18 mouse cellular contexts compared by ENCODE assay signal in the genomic region with DNA sequence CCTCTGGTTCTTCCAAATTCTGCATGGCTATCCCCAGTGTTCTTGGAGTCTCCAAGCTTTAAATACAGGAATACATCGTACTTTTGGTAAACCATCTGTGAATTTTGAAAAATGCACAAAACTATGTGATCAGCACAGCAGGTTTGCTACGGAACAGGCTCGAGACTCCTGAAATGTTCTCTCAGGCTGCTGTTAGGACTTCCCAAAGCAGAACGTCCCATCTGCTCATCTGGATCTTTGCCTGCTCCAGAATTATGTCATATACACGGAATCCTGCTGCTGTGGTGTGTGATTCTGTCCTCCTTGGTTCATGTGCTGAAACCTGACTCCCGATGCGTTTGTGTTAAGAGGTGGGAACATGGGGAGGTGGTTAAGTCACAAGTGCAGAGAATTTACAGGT. TPM values are rescaled to one million over a fixed set of nuclear protein-coding genes. Genes with fewer than 3 reads are reported as not detected.
A peak's percentile ranks its signal among the peaks of the same experiment; 100 is the strongest.
DNase-seq lines count a peak whose midpoint lies in the region; ATAC-seq lines count a peak whose summit lies in the region.
"Had no signal": no experiment of that assay in that cellular context is flagged by ENCODE, and none has a peak within 500 bp of the region (broad histone marks: within the 10 kb centered on the region; RNA-seq: fewer than 3 reads in every experiment).

No protein-coding gene starts in this region.

- no peak for ATAC-seq in heart, embryonic 12.5 days (ENCODE audit: insufficient number of reproducible peaks, low FRiP score)
- ATAC-seq in midbrain, embryonic 11.5 days (ENCODE audit: low FRiP score), result no peak
- ATAC-seq in midbrain, embryonic 14.5 days (ENCODE audit: low FRiP score, low TSS enrichment), result no peak
- ATAC-seq: midbrain, embryonic 15.5 days had no signal

- WGBS in heart, embryonic 12.5 days, result 73% methylated on average over 7 of the region's 7 CpGs
- WGBS in midbrain, embryonic 11.5 days, result 90% methylated on average over 7 of the region's 7 CpGs
- WGBS in midbrain, embryonic 14.5 days, result 88% methylated on average over 7 of the region's 7 CpGs

- peaks cover 20% of the 10 kb centered on the region for H3K4me1 ChIP-seq in heart, embryonic 12.5 days (replicated peaks)
- H3K4me1 ChIP-seq in midbrain, embryonic 11.5 days (ENCODE audit: control insufficient read depth, insufficient read depth, low read length), result no peaks in the 10 kb centered on the region
- no peaks in the 10 kb centered on the region for H3K4me1 ChIP-seq in midbrain, embryonic 14.5 days (ENCODE audit: control insufficient read depth, insufficient read depth, low read length)
- H3K4me1 ChIP-seq: forebrain, embryonic 12.5 days; liver, embryonic 13.5 days; midbrain, embryonic 15.5 days had no signal

- peak; percentile 39 to 40 for DNase-seq in heart, adult 18-20 months
- DNase-seq in layer of hippocampus, adult 9-10 months (ENCODE audit: low spot score), result peak; percentile 2
- DNase-seq in layer of hippocampus, adult 18-20 months (ENCODE audit: low spot score in 2 of 2), result no peak
- DNase-seq in midbrain, embryonic 11.5 days (ENCODE audit: low spot score, missing footprints), result peak; percentile 41
- DNase-seq in midbrain, embryonic 14.5 days, result no peak
- peak; percentile 6 for DNase-seq in right cerebral cortex, postnatal 25 days
- no peak for DNase-seq in thymus, postnatal 25 days
- DNase-seq: B cell, adult 2 months; cerebellum, adult 11-12 months; kidney, adult 18-20 months; liver, embryonic 13.5 days had no signal

- no peak overlapping the region for H3K9ac ChIP-seq in heart, embryonic 12.5 days
- no peak overlapping the region for H3K9ac ChIP-seq in midbrain, embryonic 11.5 days (ENCODE audit: low read length)
- H3K9ac ChIP-seq in midbrain, embryonic 14.5 days (replicated peaks; ENCODE audit: low read length), result no peak overlapping the region
- H3K9ac ChIP-seq: forebrain, embryonic 12.5 days; hindbrain, embryonic 14.5 days; liver, embryonic 13.5 days; midbrain, embryonic 15.5 days had no signal

- H3K9me3 ChIP-seq in heart, embryonic 12.5 days (replicated peaks), result no peaks in the 10 kb centered on the region
- no peaks in the 10 kb centered on the region for H3K9me3 ChIP-seq in midbrain, embryonic 11.5 days (ENCODE audit: control insufficient read depth, low read length)
- no peaks in the 10 kb centered on the region for H3K9me3 ChIP-seq in midbrain, embryonic 14.5 days (ENCODE audit: control insufficient read depth, low read length)
- H3K9me3 ChIP-seq: forebrain, embryonic 12.5 days; liver, embryonic 13.5 days; midbrain, embryonic 15.5 days had no signal

- H3K36me3 ChIP-seq in heart, embryonic 12.5 days, result no peaks in the 10 kb centered on the region
- H3K36me3 ChIP-seq in midbrain, embryonic 11.5 days (ENCODE audit: control insufficient read depth, insufficient read depth, low read length), result no peaks in the 10 kb centered on the region
- no peaks in the 10 kb centered on the region for H3K36me3 ChIP-seq in midbrain, embryonic 14.5 days (ENCODE audit: control insufficient read depth, insufficient read depth, low read length)
- H3K36me3 ChIP-seq: forebrain, embryonic 12.5 days; liver, embryonic 13.5 days; midbrain, embryonic 15.5 days had no signal

- no peak overlapping the region for H3K27ac ChIP-seq in heart, embryonic 12.5 days (ENCODE audit: poor library complexity, severe bottlenecking)
- no peak overlapping the region for H3K27ac ChIP-seq in midbrain, embryonic 11.5 days (ENCODE audit: low read depth, low read length)
- no peak overlapping the region for H3K27ac ChIP-seq in midbrain, embryonic 14.5 days (replicated peaks; ENCODE audit: low read depth, low read length)
- H3K27ac ChIP-seq: forebrain, embryonic 12.5 days; hindbrain, embryonic 14.5 days; liver, embryonic 13.5 days; midbrain, embryonic 15.5 days had no signal

- H3K27me3 ChIP-seq in heart, embryonic 12.5 days (replicated peaks), result no peaks in the 10 kb centered on the region
- H3K27me3 ChIP-seq in midbrain, embryonic 11.5 days (ENCODE audit: control insufficient read depth, insufficient read depth, low read length), result no peaks in the 10 kb centered on the region
- H3K27me3 ChIP-seq in midbrain, embryonic 14.5 days (ENCODE audit: control insufficient read depth, insufficient read depth, low read length), result no peaks in the 10 kb centered on the region
- H3K27me3 ChIP-seq: forebrain, embryonic 12.5 days; liver, embryonic 13.5 days; midbrain, embryonic 15.5 days had no signal

- no peak overlapping the region for H3K4me2 ChIP-seq in heart, embryonic 12.5 days
- no peak overlapping the region for H3K4me2 ChIP-seq in midbrain, embryonic 11.5 days
- H3K4me2 ChIP-seq in midbrain, embryonic 14.5 days (ENCODE audit: low read length), result no peak overlapping the region
- H3K4me2 ChIP-seq: forebrain, embryonic 12.5 days; hindbrain, embryonic 14.5 days; liver, embryonic 13.5 days; midbrain, embryonic 15.5 days had no signal

- H3K4me3 ChIP-seq in heart, embryonic 12.5 days, result no peak overlapping the region
- H3K4me3 ChIP-seq in midbrain, embryonic 11.5 days (ENCODE audit: low read depth, low read length), result no peak overlapping the region
- no peak overlapping the region for H3K4me3 ChIP-seq in midbrain, embryonic 14.5 days (replicated peaks; ENCODE audit: low read depth, low read length)
- H3K4me3 ChIP-seq: forebrain, embryonic 12.5 days; liver, embryonic 13.5 days; midbrain, embryonic 15.5 days had no signal

RNA-seq across cellular contexts. Expression of gene Mecom, which starts 1.1 kb away (rescaled TPM):
- 10 to 100 TPM; 11.2 to 11.8 TPM for total RNA-seq in heart, adult 18-20 months (2021)
- 38.7 and 43.8 TPM in 2 replicates for polyA plus RNA-seq in heart, embryonic 12.5 days (2016; fragmentation: Nextera tagmentation; extraction: Ambion mirVana)
- total RNA-seq in layer of hippocampus, adult 18-20 months (2021), result 1 to 10 TPM; 2.4 to 3.1 TPM
- polyA plus RNA-seq in midbrain, embryonic 11.5 days (2014; fragmentation: Nextera tagmentation; extraction: Ambion mirVana), result 32.7 and 37.1 TPM in 2 replicates
- 4.6 and 10.1 TPM in 2 replicates for polyA plus RNA-seq in midbrain, embryonic 14.5 days (2014; fragmentation: Nextera tagmentation; extraction: Ambion mirVana)

RNA-seq across cellular contexts. Expression of gene Actrt3, which starts 50.8 kb away (rescaled TPM):
- total RNA-seq in heart, adult 18-20 months (2021), result not detected
- polyA plus RNA-seq in heart, embryonic 12.5 days (2016; fragmentation: Nextera tagmentation; extraction: Ambion mirVana), result not detected in 2 replicates
- under 1 TPM; 0.38 to 0.79 TPM for total RNA-seq in layer of hippocampus, adult 18-20 months (2021)
- 0.15 TPM in 2 replicates for polyA plus RNA-seq in midbrain, embryonic 11.5 days (2014; fragmentation: Nextera tagmentation; extraction: Ambion mirVana)
- polyA plus RNA-seq in midbrain, embryonic 14.5 days (2014; fragmentation: Nextera tagmentation; extraction: Ambion mirVana), result 0.15 and 0.38 TPM in 2 replicates
- total RNA-seq: granulocyte monocyte progenitor cell, adult 5-6 weeks had no signal
- polyA plus RNA-seq: forebrain, embryonic 12.5 days; liver, embryonic 13.5 days; small intestine, adult 2 months; stomach, embryonic 14.5 days had no signal

RNA-seq across cellular contexts. Expression of gene Mynn, which starts 52.9 kb away (rescaled TPM):
- 10 to 100 TPM; 12.6 to 17.3 TPM for total RNA-seq in heart, adult 18-20 months (2021)
- polyA plus RNA-seq in heart, embryonic 12.5 days (2016; fragmentation: Nextera tagmentation; extraction: Ambion mirVana), result 23.2 and 25.0 TPM in 2 replicates
- total RNA-seq in layer of hippocampus, adult 18-20 months (2021), result 10 to 100 TPM; 15.3 to 16.6 TPM
- polyA plus RNA-seq in midbrain, embryonic 11.5 days (2014; fragmentation: Nextera tagmentation; extraction: Ambion mirVana), result 37.5 and 38.7 TPM in 2 replicates
- polyA plus RNA-seq in midbrain, embryonic 14.5 days (2014; fragmentation: Nextera tagmentation; extraction: Ambion mirVana), result 32.8 and 41.8 TPM in 2 replicates

Comparison
In these comparisons a context has a peak if more than half of its experiments do, and no peak if none do; other contexts are left out.
1. DNase-seq: peak in heart, adult 18-20 months (2 of 2), layer of hippocampus, adult 9-10 months (single experiment), midbrain, embryonic 11.5 days (single experiment) and right cerebral cortex, postnatal 25 days (single experiment); none in layer of hippocampus, adult 18-20 months (0 of 2), midbrain, embryonic 14.5 days (single experiment) and thymus, postnatal 25 days (single experiment).